Mouse (Mus musculus) ES-E14 (cell line): ENCODE measurements at regions not wholly inside any gene's neighbourhood (a gene's known extent, or its start where the extent isn't known, plus 50 kb on each side); places are given as distances from the start of the nearest gene placed in this dataset.

Source experiments
- CHD2 ChIP-seq: IDR thresholded peaks from 2 replicates; pipeline ENCODE4 v1.6.1; 2014; ENCODE audit warnings: mild to moderate bottlenecking, low read depth, low read length, inconsistent platforms
- HCFC1 ChIP-seq: IDR thresholded peaks from 2 replicates; pipeline ENCODE4 v1.6.1; 2012; ENCODE audit warnings: low read length, inconsistent platforms, borderline replicate concordance; ENCODE audit not compliant: insufficient read depth
- MAFK ChIP-seq: IDR thresholded peaks from 2 replicates; pipeline ENCODE4 v1.6.1; 2014; ENCODE audit warnings: mild to moderate bottlenecking, low read depth, low read length, inconsistent platforms; ENCODE audit not compliant: insufficient read depth
- ZC3H11A ChIP-seq: IDR thresholded peaks from 2 replicates; pipeline ENCODE4 v1.6.1; 2012; ENCODE audit warnings: low read depth, mild to moderate bottlenecking, inconsistent platforms, low read length, borderline replicate concordance
- ZNF384 ChIP-seq: IDR thresholded peaks from 2 replicates; pipeline ENCODE4 v1.6.1; 2012; ENCODE audit warnings: low read depth, low read length, inconsistent platforms

DNA sequence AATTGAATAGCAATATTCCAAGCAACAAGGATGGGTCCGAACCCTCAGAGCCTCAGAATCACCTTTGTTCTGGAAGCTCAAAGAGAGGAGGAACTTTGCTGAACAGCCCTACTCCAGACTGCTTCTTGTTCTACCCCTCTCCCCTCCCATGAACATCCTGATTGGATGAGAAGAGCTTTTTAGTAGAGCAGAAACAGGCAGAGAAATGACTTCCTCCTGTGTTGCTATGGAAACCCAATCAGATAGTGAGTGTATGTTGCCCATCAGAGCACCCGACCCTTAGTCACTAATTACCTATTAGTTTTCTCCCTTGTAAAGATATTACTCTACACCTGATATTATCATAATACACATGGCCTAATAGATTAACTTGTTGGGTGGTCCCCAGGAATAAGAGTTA is 469.4 kb upstream of the Rgma start:
- TF ChIP-seq CHD2 (no peak), HCFC1 (no peak), ZNF384 (no peak), MAFK (no peak), ZC3H11A (no peak)
